ENCODE assay signal across 8 mouse cellular contexts in the genomic region with DNA sequence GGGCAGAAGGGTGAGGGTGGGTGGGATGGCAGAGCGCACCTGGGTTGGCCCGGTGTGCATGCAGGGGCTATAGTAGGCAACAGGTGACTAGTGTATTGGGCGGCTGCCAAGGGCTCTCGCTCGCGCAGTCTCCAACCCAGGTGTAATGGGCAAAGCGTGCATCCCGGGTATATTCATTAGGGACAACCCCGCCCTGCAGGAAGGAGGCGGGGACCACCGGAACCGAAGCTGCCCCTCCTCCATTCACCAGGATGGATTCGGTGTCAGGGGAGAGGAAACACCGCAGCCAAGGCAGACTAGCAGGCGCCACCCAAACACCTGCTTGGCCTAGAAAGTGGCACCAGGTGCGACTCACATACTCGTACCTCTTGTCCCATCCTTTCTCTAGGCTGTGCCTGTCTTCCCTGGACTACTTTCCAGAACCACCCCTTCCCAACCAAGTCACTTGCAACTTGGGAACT. TPM values are rescaled to one million over a fixed set of nuclear protein-coding genes. Genes with fewer than 3 reads are reported as not detected.
A peak's percentile ranks its signal among the peaks of the same experiment; 100 is the strongest.
DNase-seq lines count a peak whose midpoint lies in the region; ATAC-seq lines count a peak whose summit lies in the region.

No protein-coding gene starts in this region.

- peak overlapping the region; percentile 55 for H3K4me2 ChIP-seq in neural tube, embryonic 11.5 days (ENCODE audit: low read depth)

- H3K36me3 ChIP-seq in neural tube, embryonic 11.5 days (ENCODE audit: control insufficient read depth, insufficient read depth, low read length), result no peaks in the 10 kb centered on the region

- H3K4me3 ChIP-seq in neural tube, embryonic 11.5 days (ENCODE audit: low read depth, low read length), result peak overlapping the region; percentile 29

- no peak overlapping the region for H3K9ac ChIP-seq in neural tube, embryonic 11.5 days (ENCODE audit: low read length)

- H3K4me1 ChIP-seq in neural tube, embryonic 11.5 days (ENCODE audit: control insufficient read depth, insufficient read depth, low read length), result peaks cover 20% of the 10 kb centered on the region

- no peaks in the 10 kb centered on the region for H3K9me3 ChIP-seq in neural tube, embryonic 11.5 days (ENCODE audit: control insufficient read depth, low read length)

- ATAC-seq in neural tube, embryonic 11.5 days (ENCODE audit: insufficient read depth, low FRiP score, low TSS enrichment), result no peak

- no peak overlapping the region for H3K27ac ChIP-seq in neural tube, embryonic 11.5 days (ENCODE audit: low read depth, low read length)

- no peaks in the 10 kb centered on the region for H3K27me3 ChIP-seq in neural tube, embryonic 11.5 days (ENCODE audit: control insufficient read depth, insufficient read depth, low read length)

- 2% methylated on average over 17 of the region's 17 CpGs for WGBS in neural tube, embryonic 11.5 days

- DNase-seq in neural tube, embryonic 11.5 days (ENCODE audit: low spot score), result no peak
- no peak for DNase-seq in neural tube, embryonic 10.5 days (ENCODE audit: extremely low spot score, low spot score)
- peak; percentile 47 to 51 for DNase-seq in cerebellum, postnatal 36 days
- peak; percentile 39 to 40 for DNase-seq in heart, adult 9 months (ENCODE audit: low spot score in 2 of 2)
- peak; percentile 93 for DNase-seq in kidney, adult 9 months
- DNase-seq in lung, adult 18-20 months, result peak; percentile 58 to 65
- DNase-seq in right cerebral cortex, adult 18-20 months, result peak; percentile 44
- peak; percentile 88 for DNase-seq in yolk sac, embryonic 10.5 days (ENCODE audit: low spot score)

RNA-seq across cellular contexts. Expression of gene Id2, which starts 4.2 kb away (rescaled TPM):
- polyA plus RNA-seq in neural tube, embryonic 11.5 days (2014; fragmentation: Nextera tagmentation; extraction: Ambion mirVana), result 311 and 361 TPM in 2 replicates

Comparison
In these comparisons a context has a peak if more than half of its experiments do, and no peak if none do; other contexts are left out.
1. DNase-seq: peak in cerebellum, postnatal 36 days (2 of 2), heart, adult 9 months (2 of 2), kidney, adult 9 months (single experiment), lung, adult 18-20 months (2 of 2), right cerebral cortex, adult 18-20 months (single experiment) and yolk sac, embryonic 10.5 days (single experiment); none in neural tube, embryonic 11.5 days (single experiment) and neural tube, embryonic 10.5 days (single experiment).